10 mouse cellular contexts compared by ENCODE assay signal in the genomic region with DNA sequence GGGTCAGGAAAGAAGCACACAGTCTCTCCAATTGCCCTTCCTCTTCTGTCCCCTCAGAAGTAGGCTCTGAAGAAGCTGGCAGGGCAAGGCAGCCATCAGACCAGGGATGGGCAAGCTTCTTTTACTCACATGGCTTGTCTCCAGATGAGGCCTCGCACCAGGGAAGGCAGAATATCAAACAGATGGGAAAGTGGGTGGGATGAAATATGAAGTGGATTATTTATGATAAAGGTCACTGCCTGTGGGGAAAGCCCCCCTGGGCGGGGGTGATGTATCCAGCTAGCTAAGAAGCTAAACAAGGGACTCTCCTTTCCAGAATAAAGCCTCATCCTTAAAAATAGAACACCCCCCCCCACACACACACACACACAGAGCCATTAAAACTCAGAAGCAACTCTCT. TPM values are rescaled to one million over a fixed set of nuclear protein-coding genes. Genes with fewer than 3 reads are reported as not detected.
A peak's percentile ranks its signal among the peaks of the same experiment; 100 is the strongest.
DNase-seq lines count a peak whose midpoint lies in the region; ATAC-seq and TF ChIP-seq lines count a peak whose summit lies in the region.
"Had no signal": no experiment of that assay in that cellular context is flagged by ENCODE, and none has a peak within 500 bp of the region (broad histone marks: within the 10 kb centered on the region; RNA-seq: fewer than 3 reads in every experiment).

No protein-coding gene starts in this region.

- no peak overlapping the region for H3K27ac ChIP-seq in forebrain, postnatal 0 days (ENCODE audit: low read depth, low read length)
- no peak overlapping the region for H3K27ac ChIP-seq in forebrain, embryonic 11.5 days (ENCODE audit: low read depth, low read length)
- H3K27ac ChIP-seq in liver, embryonic 14.5 days, result no peak overlapping the region
- H3K27ac ChIP-seq in liver, embryonic 11.5 days (ENCODE audit: low read depth, low read length), result no peak overlapping the region
- peak overlapping the region; percentile 55 for H3K27ac ChIP-seq in limb, embryonic 14.5 days (replicated peaks; ENCODE audit: low read depth, low read length)

- TF ChIP-seq CTCF in forebrain, postnatal 0 days (IDR thresholded peaks at IDR 0.05; ENCODE audit: low read depth), result no peak
- no peak for TF ChIP-seq CTCF in liver, embryonic 14.5 days (IDR thresholded peaks at IDR 0.05; ENCODE audit: low read depth)

- H3K27me3 ChIP-seq in forebrain, postnatal 0 days (ENCODE audit: insufficient read depth, low read length), result no peaks in the 10 kb centered on the region
- peaks cover 24% of the 10 kb centered on the region for H3K27me3 ChIP-seq in forebrain, embryonic 11.5 days (ENCODE audit: control insufficient read depth, insufficient read depth, low read length)
- H3K27me3 ChIP-seq in liver, embryonic 14.5 days (ENCODE audit: control insufficient read depth, insufficient read depth, low read length), result peaks cover 3% of the 10 kb centered on the region
- peaks cover 21% of the 10 kb centered on the region for H3K27me3 ChIP-seq in liver, embryonic 11.5 days (replicated peaks; ENCODE audit: control insufficient read depth, insufficient read depth, low read length)
- H3K27me3 ChIP-seq in limb, embryonic 14.5 days (ENCODE audit: control insufficient read depth, insufficient read depth, low read length), result no peaks in the 10 kb centered on the region

- TF ChIP-seq EP300 in liver, embryonic 14.5 days (IDR thresholded peaks at IDR 0.05; ENCODE audit: low read depth), result no peak

- TF ChIP-seq POLR2A in limb, embryonic 14.5 days (IDR thresholded peaks at IDR 0.05; ENCODE audit: borderline replicate concordance, extremely low read depth, insufficient read depth, insufficient read length), result no peak

- no peak for ATAC-seq in forebrain, postnatal 0 days
- no peak for ATAC-seq in forebrain, embryonic 11.5 days (replicated peaks; ENCODE audit: low FRiP score)
- no peak for ATAC-seq in liver, embryonic 14.5 days (ENCODE audit: insufficient read depth)
- ATAC-seq in liver, embryonic 11.5 days (replicated peaks; ENCODE audit: low FRiP score), result no peak
- no peak for ATAC-seq in limb, embryonic 14.5 days (ENCODE audit: low FRiP score, low read depth)

- peak overlapping the region; percentile 78 for H3K4me2 ChIP-seq in forebrain, postnatal 0 days (ENCODE audit: low read depth)
- H3K4me2 ChIP-seq in forebrain, embryonic 11.5 days (ENCODE audit: low read depth, low read length, severe bottlenecking), result no peak overlapping the region
- H3K4me2 ChIP-seq in liver, embryonic 14.5 days (ENCODE audit: low read depth), result peak overlapping the region; percentile 52; the same call in 1 of the 2 replicates
- no peak overlapping the region; the same call in 1 of the 2 replicates for H3K4me2 ChIP-seq in liver, embryonic 11.5 days
- H3K4me2 ChIP-seq in limb, embryonic 14.5 days (replicated peaks; ENCODE audit: low read depth, low read length, severe bottlenecking), result peak overlapping the region; percentile 51

- 51% methylated on average over 2 of the region's 2 CpGs for WGBS in forebrain, postnatal 0 days
- 53% methylated on average over 2 of the region's 2 CpGs for WGBS in forebrain, embryonic 11.5 days
- 48% methylated on average over 2 of the region's 2 CpGs for WGBS in liver, embryonic 14.5 days (ENCODE audit: insufficient replicate concordance)
- WGBS in liver, embryonic 11.5 days, result 50% methylated on average over 2 of the region's 2 CpGs
- 28% methylated on average over 2 of the region's 2 CpGs for WGBS in limb, embryonic 14.5 days

- H3K9me3 ChIP-seq in forebrain, postnatal 0 days (ENCODE audit: low read length), result no peaks in the 10 kb centered on the region
- no peaks in the 10 kb centered on the region for H3K9me3 ChIP-seq in forebrain, embryonic 11.5 days (ENCODE audit: control insufficient read depth, low read length)
- H3K9me3 ChIP-seq in liver, embryonic 14.5 days (ENCODE audit: control insufficient read depth, low read length), result no peaks in the 10 kb centered on the region
- H3K9me3 ChIP-seq in liver, embryonic 11.5 days (ENCODE audit: control insufficient read depth, low read length), result no peaks in the 10 kb centered on the region
- no peaks in the 10 kb centered on the region for H3K9me3 ChIP-seq in limb, embryonic 14.5 days (ENCODE audit: control insufficient read depth, low read length)

- H3K4me1 ChIP-seq in forebrain, postnatal 0 days (ENCODE audit: insufficient read depth), result peaks cover 3% of the 10 kb centered on the region; the same call in 1 of the 2 replicates
- H3K4me1 ChIP-seq in forebrain, embryonic 11.5 days (replicated peaks; ENCODE audit: control insufficient read depth, insufficient read depth, low read length), result peaks cover 3% of the 10 kb centered on the region; the same call in 1 of the 2 replicates
- H3K4me1 ChIP-seq in liver, embryonic 14.5 days (replicated peaks; ENCODE audit: control insufficient read depth in 2 of 2, insufficient read depth in 2 of 2, low read length in 1 of 2), result peaks cover 0 to 1% of the 10 kb centered on the region in 2 experiments; a peak in 1 of 4 replicates
- H3K4me1 ChIP-seq in liver, embryonic 11.5 days (replicated peaks; ENCODE audit: control insufficient read depth, insufficient read depth, low read length), result peaks cover 12% of the 10 kb centered on the region; the same call in 1 of the 2 replicates
- H3K4me1 ChIP-seq in limb, embryonic 14.5 days (ENCODE audit: control insufficient read depth, insufficient read depth, low read length), result peaks cover 41% of the 10 kb centered on the region

- DNase-seq in forebrain, postnatal 0 days, result no peak
- DNase-seq in forebrain, embryonic 11.5 days (ENCODE audit: low spot score), result no peak
- DNase-seq in liver, embryonic 14.5 days (ENCODE audit: low read depth in 3 of 3, low spot score in 3 of 3), result no peak
- no peak for DNase-seq in liver, embryonic 11.5 days (ENCODE audit: low spot score)
- peak; percentile 57 for DNase-seq in adipocyte (ENCODE audit: low spot score)
- DNase-seq in limb, embryonic 14.5 days (ENCODE audit: low spot score), result no peak
- no peak for DNase-seq in thymus, postnatal 25 days
- no peak for DNase-seq in kidney, adult 18-20 months

- H3K36me3 ChIP-seq in forebrain, postnatal 0 days (ENCODE audit: insufficient read depth), result no peaks in the 10 kb centered on the region
- H3K36me3 ChIP-seq in forebrain, embryonic 11.5 days (ENCODE audit: control insufficient read depth, insufficient read depth, low read length), result no peaks in the 10 kb centered on the region
- no peaks in the 10 kb centered on the region for H3K36me3 ChIP-seq in liver, embryonic 14.5 days (replicated peaks; ENCODE audit: control insufficient read depth, insufficient read depth, low read depth)
- no peaks in the 10 kb centered on the region for H3K36me3 ChIP-seq in liver, embryonic 11.5 days (ENCODE audit: control insufficient read depth, insufficient read depth, low read length)
- H3K36me3 ChIP-seq in limb, embryonic 14.5 days (ENCODE audit: control insufficient read depth, insufficient read depth, low read length), result no peaks in the 10 kb centered on the region

- H3K9ac ChIP-seq in forebrain, postnatal 0 days, result no peak overlapping the region
- no peak overlapping the region for H3K9ac ChIP-seq in forebrain, embryonic 11.5 days (ENCODE audit: low read length)
- H3K9ac ChIP-seq in liver, embryonic 14.5 days (replicated peaks), result no peak overlapping the region
- no peak overlapping the region for H3K9ac ChIP-seq in liver, embryonic 11.5 days (ENCODE audit: low read depth, low read length)
- 0 out of 2 replicates have a peak overlapping the region, but pooled peaks have one; percentile 40 for H3K9ac ChIP-seq in limb, embryonic 14.5 days (ENCODE audit: low read depth, low read length, severe bottlenecking)

- no peak overlapping the region for H3K4me3 ChIP-seq in forebrain, postnatal 0 days (ENCODE audit: low read depth, low read length)
- no peak overlapping the region for H3K4me3 ChIP-seq in forebrain, embryonic 11.5 days (ENCODE audit: low read depth, low read length)
- H3K4me3 ChIP-seq in liver, embryonic 14.5 days (ENCODE audit: insufficient read depth in 1 of 2, low read depth in 2 of 2, low read length in 2 of 2), result no peak overlapping the region
- H3K4me3 ChIP-seq in liver, embryonic 11.5 days (ENCODE audit: low read depth, low read length), result no peak overlapping the region
- no peak overlapping the region for H3K4me3 ChIP-seq in limb, embryonic 14.5 days (replicated peaks; ENCODE audit: low read length)

RNA-seq across cellular contexts. Expression of a gene that starts 31.7 kb away (rescaled TPM):
- total RNA-seq in forebrain, postnatal 0 days (2014; rRNA removed), result not detected in 2 replicates
- not detected in 2 replicates for polyA plus RNA-seq in forebrain, postnatal 0 days (2015; fragmentation: Nextera tagmentation; extraction: Ambion mirVana)
- not detected in 2 replicates for polyA plus RNA-seq in forebrain, embryonic 11.5 days (2014; fragmentation: Nextera tagmentation; extraction: Ambion mirVana)
- 4.8 and 5.6 TPM in 2 replicates for polyA plus RNA-seq in liver, embryonic 14.5 days (2012; rRNA removed)
- 2.1 and 2.8 TPM in 2 replicates for polyA plus RNA-seq in liver, embryonic 14.5 days (2014; fragmentation: Nextera tagmentation; extraction: Ambion mirVana)
- 1.3 and 1.5 TPM in 2 replicates for polyA plus RNA-seq in liver, embryonic 11.5 days (2014; fragmentation: Nextera tagmentation; extraction: Ambion mirVana)
- polyA plus RNA-seq in limb, embryonic 14.5 days (2012; rRNA removed), result not detected in 2 replicates
- polyA plus RNA-seq in limb, embryonic 14.5 days (2014; fragmentation: Nextera tagmentation; extraction: Ambion mirVana), result not detected in 2 replicates

RNA-seq across cellular contexts. Expression of a gene that starts 47.5 kb away (rescaled TPM):
- 0.15 and 0.48 TPM in 2 replicates for total RNA-seq in forebrain, postnatal 0 days (2014; rRNA removed)
- 0.04 and 0.12 TPM in 2 replicates for polyA plus RNA-seq in forebrain, postnatal 0 days (2015; fragmentation: Nextera tagmentation; extraction: Ambion mirVana)
- 0.40 and 1.1 TPM in 2 replicates for polyA plus RNA-seq in forebrain, embryonic 11.5 days (2014; fragmentation: Nextera tagmentation; extraction: Ambion mirVana)
- polyA plus RNA-seq in liver, embryonic 14.5 days (2012; rRNA removed), result 0.01 TPM in 1 of 2 replicates, not detected in the other
- polyA plus RNA-seq in liver, embryonic 14.5 days (2014; fragmentation: Nextera tagmentation; extraction: Ambion mirVana), result 0.01 TPM in 1 of 2 replicates, not detected in the other
- 0.08 and 0.14 TPM in 2 replicates for polyA plus RNA-seq in liver, embryonic 11.5 days (2014; fragmentation: Nextera tagmentation; extraction: Ambion mirVana)
- polyA plus RNA-seq in limb, embryonic 14.5 days (2012; rRNA removed), result 1.4 and 1.6 TPM in 2 replicates
- 1.8 and 1.9 TPM in 2 replicates for polyA plus RNA-seq in limb, embryonic 14.5 days (2014; fragmentation: Nextera tagmentation; extraction: Ambion mirVana)
- total RNA-seq: liver, adult 2 months had no signal
- polyA plus RNA-seq: liver, adult 2 months; small intestine, adult 2 months had no signal

Comparison
In these comparisons a context has a peak if more than half of its experiments do, and no peak if none do; other contexts are left out.
1. H3K4me2 ChIP-seq: peak in forebrain, postnatal 0 days (single experiment), liver, embryonic 14.5 days (single experiment) and limb, embryonic 14.5 days (single experiment); none in forebrain, embryonic 11.5 days (single experiment) and liver, embryonic 11.5 days (single experiment).